9 mouse cellular contexts compared by ENCODE assay signal in the genomic region with DNA sequence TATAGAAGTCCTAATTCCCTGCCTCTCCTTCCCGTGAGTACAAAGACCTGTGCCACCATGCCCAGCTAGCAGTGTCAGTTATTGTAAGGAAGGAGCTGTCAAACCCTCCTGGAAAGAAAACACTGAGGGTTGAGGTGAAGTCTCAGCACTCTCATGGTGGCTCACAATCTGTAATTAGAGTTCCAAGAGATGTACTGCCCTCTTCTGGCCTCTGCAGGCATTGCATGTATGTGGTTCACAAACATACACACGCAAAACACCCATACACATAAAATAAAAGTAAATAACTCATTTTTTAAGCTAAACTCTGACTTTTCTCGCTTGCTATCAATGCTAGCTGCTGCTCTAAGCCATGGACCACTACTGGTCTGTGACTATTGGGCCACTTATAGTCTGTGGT. TPM values are rescaled to one million over a fixed set of nuclear protein-coding genes. Genes with fewer than 3 reads are reported as not detected.
DNase-seq lines count a peak whose midpoint lies in the region; ATAC-seq and TF ChIP-seq lines count a peak whose summit lies in the region.
"Had no signal": no experiment of that assay in that cellular context is flagged by ENCODE, and none has a peak within 500 bp of the region (broad histone marks: within the 10 kb centered on the region; RNA-seq: fewer than 3 reads in every experiment).

No protein-coding gene starts in this region.

- peaks cover 2% of the 10 kb centered on the region; the same call in 1 of the 2 replicates for H3K36me3 ChIP-seq in kidney, adult 2 months (ENCODE audit: control insufficient read depth, insufficient read depth, low read length)
- H3K36me3 ChIP-seq in kidney, embryonic 15.5 days, result peaks cover 5% of the 10 kb centered on the region; the same call in 1 of the 2 replicates
- no peaks in the 10 kb centered on the region for H3K36me3 ChIP-seq in CH12.LX (replicated peaks in 1 of 2; ENCODE audit: control insufficient read depth in 1 of 2, insufficient read depth in 1 of 2, low read length in 1 of 2)
- 0 out of 2 replicates have a peak, but pooled peaks cover 4% of the 10 kb centered on the region for H3K36me3 ChIP-seq in forebrain, embryonic 14.5 days (ENCODE audit: control insufficient read depth, insufficient read depth, low read length)
- H3K36me3 ChIP-seq in lung, embryonic 14.5 days (ENCODE audit: insufficient read depth), result no peaks in the 10 kb centered on the region
- H3K36me3 ChIP-seq in stomach, postnatal 0 days (ENCODE audit: control insufficient read depth, insufficient read depth, low read length), result no peaks in the 10 kb centered on the region

- no peak overlapping the region for H3K9ac ChIP-seq in kidney, embryonic 15.5 days
- H3K9ac ChIP-seq in CH12.LX (ENCODE audit: insufficient read depth, low read depth), result no peak overlapping the region
- no peak overlapping the region for H3K9ac ChIP-seq in forebrain, embryonic 14.5 days (ENCODE audit: low read length)
- H3K9ac ChIP-seq in lung, embryonic 14.5 days, result no peak overlapping the region
- no peak overlapping the region for H3K9ac ChIP-seq in stomach, postnatal 0 days (ENCODE audit: low read length)
- H3K9ac ChIP-seq: neural tube, embryonic 13.5 days had no signal

- DNase-seq in kidney, adult 2 months, result peak; percentile 46
- DNase-seq in CH12.LX (ENCODE audit: extremely low read depth), result peak; percentile 66
- DNase-seq in adrenal gland, adult 2 months, result peak; percentile 26
- peak; percentile 70 for DNase-seq in forebrain, embryonic 14.5 days (ENCODE audit: low spot score)
- DNase-seq in lung, embryonic 14.5 days, result peak; percentile 79
- DNase-seq in stomach, postnatal 0 days (ENCODE audit: low spot score), result peak; percentile 51

- dilution Hi-C loops in CH12.LX (cut with MboI; ENCODE audit: extremely low pct_ligation_motif_present, extremely low pct_unique_long_range_greater_than_20kb, low sequenced_read_pairs), result no loop called here

- no peak for ATAC-seq in kidney, embryonic 15.5 days (replicated peaks; ENCODE audit: low FRiP score)
- peak; percentile 48; the same call in 1 of the 2 replicates for ATAC-seq in forebrain, embryonic 14.5 days
- no peak for ATAC-seq in lung, embryonic 14.5 days (ENCODE audit: insufficient read depth)
- no peak for ATAC-seq in stomach, postnatal 0 days (ENCODE audit: low FRiP score, low TSS enrichment)
- no peak for ATAC-seq in frontal cortex, adult (ENCODE audit: low TSS enrichment)

- no peak for TF ChIP-seq POLR2A in kidney, adult 2 months (IDR thresholded peaks at IDR 0.05; ENCODE audit: low read depth, low read length)
- no peak for TF ChIP-seq POLR2A in CH12.LX (IDR thresholded peaks at IDR 0.05; ENCODE audit: low read depth, low read length)

- no peak overlapping the region for H3K4me3 ChIP-seq in kidney, adult 2 months (ENCODE audit: insufficient read depth, low read depth, low read length)
- H3K4me3 ChIP-seq in kidney, embryonic 15.5 days (replicated peaks), result no peak overlapping the region
- no peak overlapping the region for H3K4me3 ChIP-seq in CH12.LX (replicated peaks in 1 of 3; ENCODE audit: low read depth in 2 of 3, low read length in 2 of 3, poor library complexity in 1 of 3)
- no peak overlapping the region for H3K4me3 ChIP-seq in forebrain, embryonic 14.5 days (ENCODE audit: low read depth, low read length)
- H3K4me3 ChIP-seq in lung, embryonic 14.5 days (ENCODE audit: low read depth, low read length), result no peak overlapping the region
- H3K4me3 ChIP-seq in stomach, postnatal 0 days (ENCODE audit: low read depth, low read length), result no peak overlapping the region
- H3K4me3 ChIP-seq: neural tube, embryonic 13.5 days had no signal

- TF ChIP-seq CTCF in kidney, adult 2 months (conservative IDR thresholded peaks at IDR 0.05; ENCODE audit: insufficient read depth, insufficient read length, low read depth, low read length), result peak; percentile 44
- TF ChIP-seq CTCF in CH12.LX (conservative IDR thresholded peaks at IDR 0.05 in 1 of 2, IDR thresholded peaks at IDR 0.05 in 1 of 2; ENCODE audit: low read depth in 2 of 2, low read length in 2 of 2), result peak; percentile 71 to 82
- peak; percentile 73 for TF ChIP-seq CTCF in lung, embryonic 14.5 days (IDR thresholded peaks at IDR 0.05; ENCODE audit: low read depth)
- peak; percentile 79 for TF ChIP-seq CTCF in stomach, postnatal 0 days (IDR thresholded peaks at IDR 0.05; ENCODE audit: low read depth)

- no peaks in the 10 kb centered on the region for H3K27me3 ChIP-seq in kidney, adult 2 months (replicated peaks; ENCODE audit: control insufficient read depth, insufficient read depth, low read length)
- no peaks in the 10 kb centered on the region for H3K27me3 ChIP-seq in kidney, embryonic 15.5 days
- no peaks in the 10 kb centered on the region for H3K27me3 ChIP-seq in CH12.LX (replicated peaks)
- no peaks in the 10 kb centered on the region for H3K27me3 ChIP-seq in forebrain, embryonic 14.5 days (replicated peaks; ENCODE audit: control insufficient read depth, insufficient read depth, low read length)
- no peaks in the 10 kb centered on the region for H3K27me3 ChIP-seq in lung, embryonic 14.5 days (ENCODE audit: insufficient read depth, low read length)
- no peaks in the 10 kb centered on the region for H3K27me3 ChIP-seq in stomach, postnatal 0 days (ENCODE audit: control insufficient read depth, insufficient read depth, low read length)
- H3K27me3 ChIP-seq: neural tube, embryonic 13.5 days had no signal

- no peak for TF ChIP-seq EP300 in CH12.LX (IDR thresholded peaks at IDR 0.05; ENCODE audit: low read length)
- no peak for TF ChIP-seq EP300 in stomach, postnatal 0 days (optimal IDR thresholded peaks at IDR 0.05)

- H3K4me2 ChIP-seq in kidney, embryonic 15.5 days, result no peak overlapping the region
- no peak overlapping the region for H3K4me2 ChIP-seq in CH12.LX (ENCODE audit: insufficient read depth, low read depth, poor library complexity, severe bottlenecking)
- H3K4me2 ChIP-seq in forebrain, embryonic 14.5 days (ENCODE audit: low read length), result no peak overlapping the region
- no peak overlapping the region for H3K4me2 ChIP-seq in lung, embryonic 14.5 days
- no peak overlapping the region for H3K4me2 ChIP-seq in stomach, postnatal 0 days (replicated peaks; ENCODE audit: low read depth)
- H3K4me2 ChIP-seq: neural tube, embryonic 13.5 days had no signal

- H3K79me2 ChIP-seq in CH12.LX (replicated peaks; ENCODE audit: control insufficient read depth, extremely low read depth, insufficient read depth, poor library complexity, severe bottlenecking), result no peaks in the 10 kb centered on the region

- TF ChIP-seq RAD21 in CH12.LX (IDR thresholded peaks at IDR 0.05; ENCODE audit: low read depth, low read length), result peak; percentile 57

- no peaks in the 10 kb centered on the region for H3K9me3 ChIP-seq in kidney, embryonic 15.5 days (replicated peaks)
- H3K9me3 ChIP-seq in CH12.LX (replicated peaks; ENCODE audit: low read length), result no peaks in the 10 kb centered on the region
- H3K9me3 ChIP-seq in forebrain, embryonic 14.5 days (replicated peaks; ENCODE audit: control insufficient read depth, low read length), result no peaks in the 10 kb centered on the region
- H3K9me3 ChIP-seq in lung, embryonic 14.5 days (ENCODE audit: low read depth, low read length), result no peaks in the 10 kb centered on the region
- no peaks in the 10 kb centered on the region for H3K9me3 ChIP-seq in stomach, postnatal 0 days (ENCODE audit: control insufficient read depth, low read length)
- H3K9me3 ChIP-seq: neural tube, embryonic 13.5 days had no signal

- in situ Hi-C loops in CH12.LX (cut with MboI; ENCODE audit: low pct_ligation_motif_present, low pct_unique_long_range_greater_than_20kb, low sequenced_read_pairs), result no loop called here

- H3K4me1 ChIP-seq in kidney, adult 2 months (ENCODE audit: control insufficient read depth, insufficient read depth, low read length), result no peaks in the 10 kb centered on the region
- H3K4me1 ChIP-seq in kidney, embryonic 15.5 days, result no peaks in the 10 kb centered on the region
- peaks cover 4% of the 10 kb centered on the region in 2 experiments; a peak in 1 of 4 replicates for H3K4me1 ChIP-seq in CH12.LX (ENCODE audit: control insufficient read depth in 1 of 2, insufficient read depth in 2 of 2)
- no peaks in the 10 kb centered on the region for H3K4me1 ChIP-seq in forebrain, embryonic 14.5 days (ENCODE audit: control insufficient read depth, insufficient read depth, low read length)
- H3K4me1 ChIP-seq in lung, embryonic 14.5 days (ENCODE audit: insufficient read depth), result no peaks in the 10 kb centered on the region
- no peaks in the 10 kb centered on the region for H3K4me1 ChIP-seq in stomach, postnatal 0 days (replicated peaks; ENCODE audit: control insufficient read depth, insufficient read depth)

- H3K27ac ChIP-seq in kidney, adult 2 months (ENCODE audit: insufficient read depth, low read depth, low read length), result no peak overlapping the region
- no peak overlapping the region for H3K27ac ChIP-seq in kidney, embryonic 15.5 days
- no peak overlapping the region for H3K27ac ChIP-seq in CH12.LX (ENCODE audit: insufficient read depth, low read depth)
- H3K27ac ChIP-seq in forebrain, embryonic 14.5 days (ENCODE audit: low read depth, low read length), result 0 out of 2 replicates have a peak overlapping the region, but pooled peaks have one; percentile 55
- no peak overlapping the region for H3K27ac ChIP-seq in lung, embryonic 14.5 days (ENCODE audit: low read depth)
- no peak overlapping the region for H3K27ac ChIP-seq in stomach, postnatal 0 days (replicated peaks)
- H3K27ac ChIP-seq: neural tube, embryonic 13.5 days had no signal

- WGBS in kidney, adult 2 months, result 63% methylated on average over 3 of the region's 3 CpGs
- 58% methylated on average over 3 of the region's 3 CpGs for WGBS in kidney, embryonic 15.5 days
- 52% methylated on average over 3 of the region's 3 CpGs for WGBS in forebrain, embryonic 14.5 days
- WGBS in lung, embryonic 14.5 days, result 55% methylated on average over 3 of the region's 3 CpGs
- WGBS in stomach, postnatal 0 days, result 54% methylated on average over 3 of the region's 3 CpGs

RNA-seq across cellular contexts. Expression of a gene that starts 11.4 kb away (rescaled TPM):
- polyA plus RNA-seq in kidney, adult 2 months (2012; rRNA removed), result 23.3 and 26.7 TPM in 2 replicates
- polyA plus RNA-seq in kidney, embryonic 15.5 days (2015; fragmentation: Nextera tagmentation; extraction: Ambion mirVana), result 88.7 and 99.8 TPM in 2 replicates
- total RNA-seq in CH12.LX (2012; rRNA removed) (20.8 and 23.3 TPM in 2 replicates), CH12.LX (2014; rRNA removed) (44.6 and 53.8 TPM in 2 replicates)
- 46.2 and 53.5 TPM in 2 replicates for polyA plus RNA-seq in CH12.LX (2012; ENCODE audit: insufficient read length, low read depth)
- total RNA-seq in adrenal gland, adult 2 months (2021), result 10 to 100 TPM; 24.1 to 31.7 TPM
- polyA plus RNA-seq in adrenal gland, adult 2 months (2012; rRNA removed), result 24.3 and 25.5 TPM in 2 replicates
- 80.3 and 86.8 TPM in 2 replicates for polyA plus RNA-seq in forebrain, embryonic 14.5 days (2014; fragmentation: Nextera tagmentation; extraction: Ambion mirVana)
- 72.6 and 74.0 TPM in 2 replicates for polyA plus RNA-seq in lung, embryonic 14.5 days (2014; fragmentation: Nextera tagmentation; extraction: Ambion mirVana)
- 19.6 and 21.8 TPM in 2 replicates for polyA plus RNA-seq in stomach, postnatal 0 days (2015; fragmentation: Nextera tagmentation; extraction: Ambion mirVana)

RNA-seq across cellular contexts. Expression of a gene that starts 36.0 kb away (rescaled TPM):
- polyA plus RNA-seq in kidney, adult 2 months (2012; rRNA removed), result 25.2 and 27.0 TPM in 2 replicates
- polyA plus RNA-seq in kidney, embryonic 15.5 days (2015; fragmentation: Nextera tagmentation; extraction: Ambion mirVana), result 3.8 and 4.6 TPM in 2 replicates
- total RNA-seq in CH12.LX (2012; rRNA removed) (0.21 and 0.38 TPM in 2 replicates), CH12.LX (2014; rRNA removed) (0.11 and 0.35 TPM in 2 replicates)
- polyA plus RNA-seq in CH12.LX (2012; ENCODE audit: insufficient read length, low read depth), result 0.15 and 0.17 TPM in 2 replicates
- 10 to 100 TPM; 12.1 to 14.8 TPM for total RNA-seq in adrenal gland, adult 2 months (2021)
- 4.2 and 4.3 TPM in 2 replicates for polyA plus RNA-seq in adrenal gland, adult 2 months (2012; rRNA removed)
- 2.5 and 3.5 TPM in 2 replicates for polyA plus RNA-seq in forebrain, embryonic 14.5 days (2014; fragmentation: Nextera tagmentation; extraction: Ambion mirVana)
- polyA plus RNA-seq in lung, embryonic 14.5 days (2014; fragmentation: Nextera tagmentation; extraction: Ambion mirVana), result 3.5 and 3.8 TPM in 2 replicates
- 0.65 TPM in 2 replicates for polyA plus RNA-seq in stomach, postnatal 0 days (2015; fragmentation: Nextera tagmentation; extraction: Ambion mirVana)

RNA-seq across cellular contexts. Expression of a gene that starts 43.9 kb away (rescaled TPM):
- 2.1 TPM in 2 replicates for polyA plus RNA-seq in kidney, adult 2 months (2012; rRNA removed)
- 1.8 and 2.4 TPM in 2 replicates for polyA plus RNA-seq in kidney, embryonic 15.5 days (2015; fragmentation: Nextera tagmentation; extraction: Ambion mirVana)
- total RNA-seq in CH12.LX (2012; rRNA removed), result 0.50 and 1.1 TPM in 2 replicates
- total RNA-seq in CH12.LX (2014; rRNA removed), result 0.47 and 0.85 TPM in 2 replicates
- polyA plus RNA-seq in CH12.LX (2012; ENCODE audit: insufficient read length, low read depth), result 2.7 and 4.1 TPM in 2 replicates
- under 1 TPM; 0.40 to 0.93 TPM for total RNA-seq in adrenal gland, adult 2 months (2021)
- polyA plus RNA-seq in adrenal gland, adult 2 months (2012; rRNA removed), result 1.5 and 2.3 TPM in 2 replicates
- 0.63 and 0.85 TPM in 2 replicates for polyA plus RNA-seq in forebrain, embryonic 14.5 days (2014; fragmentation: Nextera tagmentation; extraction: Ambion mirVana)
- 2.1 and 2.2 TPM in 2 replicates for polyA plus RNA-seq in lung, embryonic 14.5 days (2014; fragmentation: Nextera tagmentation; extraction: Ambion mirVana)
- polyA plus RNA-seq in stomach, postnatal 0 days (2015; fragmentation: Nextera tagmentation; extraction: Ambion mirVana), result 0.25 and 0.32 TPM in 2 replicates

RNA-seq across cellular contexts. Expression of a gene that starts 44.6 kb away (rescaled TPM):
- 2.8 and 4.3 TPM in 2 replicates for polyA plus RNA-seq in kidney, adult 2 months (2012; rRNA removed)
- 10.7 and 11.5 TPM in 2 replicates for polyA plus RNA-seq in kidney, embryonic 15.5 days (2015; fragmentation: Nextera tagmentation; extraction: Ambion mirVana)
- 9.3 and 11.7 TPM in 2 replicates for total RNA-seq in CH12.LX (2012; rRNA removed)
- 11.8 and 13.4 TPM in 2 replicates for total RNA-seq in CH12.LX (2014; rRNA removed)
- polyA plus RNA-seq in CH12.LX (2012; ENCODE audit: insufficient read length, low read depth), result 27.0 and 30.4 TPM in 2 replicates
- 10 to 100 TPM; 19.5 to 27.4 TPM for total RNA-seq in adrenal gland, adult 2 months (2021)
- 0.52 and 0.63 TPM in 2 replicates for polyA plus RNA-seq in adrenal gland, adult 2 months (2012; rRNA removed)
- 7.6 and 7.8 TPM in 2 replicates for polyA plus RNA-seq in forebrain, embryonic 14.5 days (2014; fragmentation: Nextera tagmentation; extraction: Ambion mirVana)
- 11.6 and 11.7 TPM in 2 replicates for polyA plus RNA-seq in lung, embryonic 14.5 days (2014; fragmentation: Nextera tagmentation; extraction: Ambion mirVana)
- 4.9 and 5.3 TPM in 2 replicates for polyA plus RNA-seq in stomach, postnatal 0 days (2015; fragmentation: Nextera tagmentation; extraction: Ambion mirVana)

Comparison
In these comparisons a context has a peak if more than half of its experiments do, and no peak if none do; other contexts are left out.
1. DNase-seq: peak in every context shown above with its lines; median percentile 79 in lung, embryonic 14.5 days; 70 in forebrain, embryonic 14.5 days; 66 in CH12.LX; 51 in stomach, postnatal 0 days; 46 in kidney, adult 2 months; 26 in adrenal gland, adult 2 months.